Mouse (Mus musculus): ENCODE results near the gene Sacs.

DNA sequence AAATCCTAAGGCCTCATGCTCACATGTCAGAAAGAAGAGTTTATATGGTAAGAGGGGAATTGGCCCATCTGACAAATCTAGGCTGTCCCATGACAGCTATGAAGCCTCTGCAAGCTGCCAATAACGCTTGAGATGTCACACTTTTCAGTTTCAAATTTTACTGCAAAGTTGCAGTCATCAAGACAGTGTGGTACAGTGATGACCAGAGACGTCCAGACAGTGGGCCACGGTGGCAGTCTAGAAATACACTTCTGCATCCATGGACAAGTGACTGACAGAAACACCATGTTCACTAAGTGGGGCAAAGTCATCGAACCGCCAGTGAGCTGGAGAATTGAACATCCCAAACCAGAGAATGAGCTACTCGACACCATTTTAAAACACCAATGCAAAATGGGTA, 37.5 kb upstream of the Sacs start:
- no peak for TF ChIP-seq POLR2A (IDR thresholded peaks at IDR 0.05; ENCODE audit: borderline replicate concordance, extremely low read depth, insufficient read depth, insufficient read length, poor library complexity, severe bottlenecking)
- TF ChIP-seq CTCF (IDR thresholded peaks at IDR 0.05; ENCODE audit: borderline replicate concordance, extremely low read depth, insufficient read depth, insufficient read length), result no peak

Measured in brain, embryonic 14.5 days (tissue).